Mouse (Mus musculus) bone marrow macrophage, adult 2 months (primary cell): ENCODE data around the gene Kcnk15. TPM values are rescaled to one million over a fixed set of nuclear protein-coding genes. Genes with fewer than 3 reads are reported as not detected.

Source experiments
- H3K27ac ChIP-seq: 2 replicates; pipeline ENCODE4 v1.5.1; 2012; ENCODE audit warnings: low read depth, low read length; ENCODE audit not compliant: insufficient read depth
- H3K4me1 ChIP-seq: 2 replicates; pipeline ENCODE4 v1.6.1; 2012; ENCODE audit warnings: low read length; ENCODE audit not compliant: control insufficient read depth, insufficient read depth
- H3K4me3 ChIP-seq: 2 replicates; pipeline ENCODE4 v1.5.1; 2012; ENCODE audit warnings: mild to moderate bottlenecking, low read length, moderate library complexity; ENCODE audit not compliant: insufficient read depth
- CTCF ChIP-seq: IDR thresholded peaks from 2 replicates; pipeline ENCODE4 v1.5.1; 2012; ENCODE audit warnings: low read depth, mild to moderate bottlenecking, low read length, moderate library complexity
- POLR2A ChIP-seq: IDR thresholded peaks from 2 replicates; pipeline ENCODE4 v1.6.1; 2012; ENCODE audit warnings: mild to moderate bottlenecking, low read depth, low read length, borderline replicate concordance
- polyA plus RNA-seq: library from polyadenylated mRNA; stranded (reverse); fragments of >200 nt; gene quantifications from 2 replicates; pipeline ENCODE4 v1.2.4, GENCODE M21; 2012; ENCODE audit not compliant: missing spikeins, insufficient read depth, insufficient read length

Gene Kcnk15
- polyA plus RNA-seq, 1 experiment, result not detected

DNA sequence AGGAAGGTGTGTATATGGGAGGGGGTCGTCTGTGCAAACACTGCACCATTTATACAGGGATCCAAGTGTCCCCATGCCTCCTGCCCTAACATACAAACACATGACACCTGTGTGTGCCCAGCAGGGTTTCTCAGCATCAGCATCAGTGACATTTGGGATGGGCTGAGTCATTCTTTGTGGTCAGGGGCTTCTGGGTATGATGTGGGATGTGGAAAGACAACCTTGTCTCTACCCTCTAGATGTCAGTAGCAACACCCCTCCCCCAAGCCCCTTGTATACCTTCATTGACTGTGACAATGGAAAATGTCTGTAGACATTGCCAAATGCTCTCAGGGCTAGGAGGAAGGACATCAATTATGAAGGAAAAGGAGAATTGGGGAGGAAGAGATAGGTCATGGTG is 22.3 kb upstream of the Kcnk15 start:
- Histone ChIP-seq H3K4me3 (no peak overlapping the region), H3K27ac (no peak overlapping the region)
- TF ChIP-seq CTCF, result no peak
- no peak for TF ChIP-seq POLR2A

DNA sequence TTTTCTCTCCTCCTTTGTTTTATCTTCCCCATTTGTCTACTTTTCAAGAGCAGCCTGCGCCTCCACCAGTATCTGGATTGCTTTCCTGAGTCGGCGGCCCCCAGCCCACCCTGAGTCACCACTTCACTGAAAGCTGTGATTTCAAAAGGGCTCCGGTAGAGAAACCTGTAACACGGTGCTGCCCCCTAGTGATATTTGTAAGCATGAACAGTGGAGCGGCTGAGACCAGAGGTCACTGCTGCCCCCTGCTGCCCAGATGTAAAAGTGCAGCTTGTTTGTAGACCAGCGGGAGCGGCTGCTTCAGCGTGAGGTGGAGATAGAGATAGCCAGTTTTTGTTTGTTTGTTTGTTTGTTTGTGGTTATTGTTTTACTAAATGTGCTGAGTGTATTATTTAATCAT is 15.4 kb upstream of the Kcnk15 start:
- Histone ChIP-seq H3K27ac (no peak overlapping the region), H3K4me1 (no peaks in the 10 kb centered on the region), H3K4me3 (no peak overlapping the region)
- TF ChIP-seq POLR2A (no peak), CTCF (peak; percentile 98)

More for the DNA sequence above, 22.3 kb upstream of the Kcnk15 start:
- no peaks in the 10 kb centered on the region for H3K4me1 ChIP-seq

- no peak overlapping the region for H3K27ac ChIP-seq
- H3K4me1 ChIP-seq, result no peaks in the 10 kb centered on the region
- H3K4me3 ChIP-seq, result no peak overlapping the region
- TF ChIP-seq POLR2A (no peak), CTCF (no peak)
Measured at GRCm38 (mm10) chr2:163839519-163839918, 13.9 kb upstream of the Kcnk15 start.

GRCm38 (mm10) chr2:163842043-163842442 is 11.4 kb upstream of the Kcnk15 start:
- Histone ChIP-seq H3K4me3 (no peak overlapping the region), H3K27ac (no peak overlapping the region), H3K4me1 (no peaks in the 10 kb centered on the region)
- TF ChIP-seq POLR2A (no peak), CTCF (no peak)

- TF ChIP-seq POLR2A, result no peak
- TF ChIP-seq CTCF, result no peak
Measured at GRCm38 (mm10) chr2:163857233-163857632, 3.8 kb downstream of the Kcnk15 start.

GRCm38 (mm10) chr2:163858254-163858947 is 5.0 kb downstream of the Kcnk15 start:
- TF ChIP-seq CTCF (peak; percentile 63), POLR2A (no peak)
- no peaks in the 10 kb centered on the region for H3K4me1 ChIP-seq
- no peak overlapping the region for H3K27ac ChIP-seq
- H3K4me3 ChIP-seq, result no peak overlapping the region

More at GRCm38 (mm10) chr2:163857233-163857632, 3.8 kb downstream of the Kcnk15 start:
- Histone ChIP-seq H3K27ac (no peak overlapping the region), H3K4me1 (no peaks in the 10 kb centered on the region), H3K4me3 (no peak overlapping the region)

DNA sequence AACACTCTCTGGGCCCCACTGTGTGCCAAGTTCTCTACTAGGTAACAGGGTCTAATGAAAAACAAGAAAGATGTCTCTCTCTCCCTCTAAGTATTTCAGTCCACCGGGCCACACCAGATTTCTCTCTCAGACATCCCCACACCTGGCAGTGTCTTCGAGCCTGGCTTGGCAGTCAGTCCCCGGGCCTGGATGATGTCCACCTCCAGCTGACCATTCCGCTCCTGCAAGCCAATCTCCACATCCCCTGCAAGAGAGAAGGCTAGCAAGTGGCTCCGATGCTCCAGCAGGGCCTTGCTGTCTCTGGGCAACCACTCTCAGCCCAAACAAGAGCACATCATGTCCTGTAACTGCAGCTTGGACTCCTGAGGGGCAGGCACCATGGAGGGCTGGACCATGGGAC is 11.9 kb downstream of the Kcnk15 start:
- TF ChIP-seq POLR2A (no peak), CTCF (no peak)
- Histone ChIP-seq H3K4me3 (no peak overlapping the region), H3K4me1 (no peaks in the 10 kb centered on the region), H3K27ac (no peak overlapping the region)

DNA sequence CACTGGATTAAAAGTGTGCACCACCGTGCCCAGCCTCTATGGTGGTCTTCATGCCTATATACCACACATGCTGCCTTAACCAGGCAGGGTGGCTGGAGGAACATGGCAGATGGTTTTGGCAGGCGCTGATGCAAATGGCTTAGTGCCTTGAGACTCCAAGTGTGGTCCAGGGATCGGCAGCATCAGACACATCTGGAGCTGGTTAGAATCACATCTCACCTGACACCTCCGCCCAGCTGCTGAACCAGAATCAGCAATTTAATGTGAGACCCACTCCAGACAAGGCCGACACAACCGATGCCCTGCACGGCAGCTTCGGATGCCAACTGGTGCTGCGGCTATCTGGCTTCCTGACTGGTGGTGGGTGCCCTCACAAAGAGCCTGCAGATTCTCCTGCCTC is 12.6 kb downstream of the Kcnk15 start:
- TF ChIP-seq POLR2A (no peak), CTCF (no peak)

GRCm38 (mm10) chr2:163869783-163870182 is 16.3 kb downstream of the Kcnk15 start:
- no peaks in the 10 kb centered on the region for H3K4me1 ChIP-seq
- TF ChIP-seq CTCF (no peak), POLR2A (no peak)

More for the DNA sequence above, 12.6 kb downstream of the Kcnk15 start:
- Histone ChIP-seq H3K4me3 (no peak overlapping the region), H3K27ac (no peak overlapping the region), H3K4me1 (no peaks in the 10 kb centered on the region)

DNA sequence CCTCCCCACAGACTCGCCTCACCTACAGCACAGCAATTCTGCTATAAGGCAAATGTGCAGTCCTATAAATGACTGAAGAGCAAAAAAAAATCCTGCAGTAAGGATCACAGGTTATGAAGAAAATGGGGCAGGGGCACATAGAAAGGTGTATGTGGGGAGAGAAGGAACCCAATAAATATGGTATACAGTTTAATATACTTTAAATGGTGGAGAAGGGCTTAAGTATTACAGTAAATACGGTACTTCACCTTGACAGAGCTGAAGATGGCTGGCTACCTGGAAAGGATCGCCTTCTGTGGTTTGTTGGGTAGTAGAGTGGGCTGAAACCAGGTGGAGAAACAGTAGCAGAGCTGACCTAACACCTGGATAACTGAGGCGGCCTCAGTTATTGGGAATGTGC is 17.8 kb downstream of the Kcnk15 start:
- H3K4me1 ChIP-seq, result no peaks in the 10 kb centered on the region
- no peak overlapping the region for H3K27ac ChIP-seq
- TF ChIP-seq CTCF (no peak), POLR2A (no peak)
- no peak overlapping the region for H3K4me3 ChIP-seq

More at GRCm38 (mm10) chr2:163869783-163870182, 16.3 kb downstream of the Kcnk15 start:
- Histone ChIP-seq H3K27ac (no peak overlapping the region), H3K4me3 (no peak overlapping the region)

DNA sequence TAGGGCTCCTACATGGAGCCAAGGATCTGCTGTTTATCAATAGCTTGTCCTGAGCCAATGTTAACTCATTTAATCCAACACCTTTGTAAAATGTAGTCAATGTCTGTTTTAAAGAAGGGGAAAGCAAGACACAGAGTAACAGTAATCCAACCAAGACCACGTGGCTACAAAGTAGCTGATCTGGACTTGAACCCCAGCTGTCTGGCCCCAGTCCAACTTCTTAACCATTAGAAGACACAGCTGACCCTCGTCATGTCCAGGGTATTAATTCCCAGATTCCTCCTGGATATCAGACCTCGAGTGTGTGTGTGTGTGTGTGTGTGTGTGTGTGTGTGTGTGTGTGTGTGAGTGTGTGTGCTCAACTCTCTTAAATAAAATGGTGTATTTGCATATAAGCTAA is 18.5 kb downstream of the Kcnk15 start:
- Histone ChIP-seq H3K4me3 (no peak overlapping the region), H3K27ac (no peak overlapping the region), H3K4me1 (no peaks in the 10 kb centered on the region)
- no peak for TF ChIP-seq POLR2A
- no peak for TF ChIP-seq CTCF
